Mouse (Mus musculus) Muller cell, postnatal 12 days (primary cell): Measurements from ENCODE around the gene Arhgap42.

Source experiments
- DNase-seq: peaks from one replicate; pipeline ENCODE4 v3.0.0-alpha.2; 2015; ENCODE audit errors: inconsistent ontology term

The Arhgap42 gene

DNA sequence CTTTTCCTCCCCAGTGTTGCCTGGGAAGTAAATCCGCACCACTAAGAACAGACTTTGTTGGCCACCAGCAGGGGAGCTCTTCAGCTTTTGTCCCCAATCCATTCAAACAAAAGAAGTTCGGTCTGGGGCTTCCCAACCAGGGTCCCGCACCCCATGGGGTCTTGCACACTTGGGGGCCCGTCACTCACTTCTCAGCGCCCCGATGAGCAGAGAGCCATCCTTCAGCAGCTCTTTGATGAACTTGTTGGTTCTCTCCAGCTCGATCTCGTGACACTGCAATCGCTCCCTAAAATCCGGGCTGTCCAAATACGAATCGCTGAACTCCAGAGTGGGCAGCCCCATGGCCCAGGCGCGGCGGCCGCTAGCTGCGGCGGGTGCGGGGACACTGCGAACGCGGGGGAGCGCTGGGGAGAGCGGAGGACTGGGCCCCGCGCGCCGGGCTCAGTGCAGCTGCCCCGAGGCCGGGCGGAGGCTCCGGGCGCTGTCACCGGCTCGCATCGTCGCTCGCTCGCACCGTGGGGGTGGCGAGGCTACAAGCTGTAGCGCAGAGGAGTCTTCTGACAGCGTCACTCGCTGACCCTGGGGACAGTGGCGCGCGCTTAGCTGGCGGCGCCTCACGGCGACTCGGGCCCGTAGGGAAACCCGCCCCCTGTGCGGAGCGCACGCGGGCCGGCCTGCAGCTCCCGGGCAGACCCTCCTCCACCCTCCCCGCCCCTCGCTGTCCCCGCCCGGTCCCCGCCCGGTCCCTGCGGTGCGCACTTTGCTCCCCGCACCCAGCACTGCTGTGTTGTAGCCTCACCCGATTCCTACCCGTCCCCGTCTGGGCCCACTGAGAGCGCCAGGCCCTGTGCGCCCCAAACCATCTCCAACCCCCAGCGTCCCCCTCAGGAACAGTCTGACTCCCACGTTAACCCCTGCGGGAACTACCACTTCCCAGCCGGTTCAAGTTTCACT lies at the start of gene Arhgap42:
Arhgap42 (minus strand) TSS at position 664 of the 954 bp plus-strand sequence.
- DNase-seq: peak; percentile 91

DNA sequence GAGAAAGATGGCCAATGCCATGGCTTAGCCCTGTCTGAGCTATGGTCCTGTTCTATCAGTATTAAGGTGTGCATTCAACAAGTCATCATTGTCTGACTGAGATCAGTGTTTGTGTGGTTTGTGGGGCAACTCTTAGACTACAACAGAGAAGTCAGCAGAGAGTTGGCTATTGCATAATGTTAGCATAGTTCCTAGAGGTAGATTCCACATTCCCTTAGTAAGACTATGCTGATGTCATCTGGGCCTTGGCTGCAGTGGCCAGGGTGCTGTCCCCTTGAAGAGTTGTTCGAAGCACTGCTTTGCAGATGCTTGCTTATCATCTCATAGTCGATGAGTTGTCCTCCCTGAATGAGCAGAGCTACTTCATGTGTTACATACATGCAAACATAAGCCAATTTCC lies 49.2 kb upstream of the Arhgap42 start:
- no peak for DNase-seq

GRCm38 (mm10) chr9:9269305-9269704 lies 30.4 kb upstream of the Arhgap42 start:
- DNase-seq: peak; percentile 73

DNA sequence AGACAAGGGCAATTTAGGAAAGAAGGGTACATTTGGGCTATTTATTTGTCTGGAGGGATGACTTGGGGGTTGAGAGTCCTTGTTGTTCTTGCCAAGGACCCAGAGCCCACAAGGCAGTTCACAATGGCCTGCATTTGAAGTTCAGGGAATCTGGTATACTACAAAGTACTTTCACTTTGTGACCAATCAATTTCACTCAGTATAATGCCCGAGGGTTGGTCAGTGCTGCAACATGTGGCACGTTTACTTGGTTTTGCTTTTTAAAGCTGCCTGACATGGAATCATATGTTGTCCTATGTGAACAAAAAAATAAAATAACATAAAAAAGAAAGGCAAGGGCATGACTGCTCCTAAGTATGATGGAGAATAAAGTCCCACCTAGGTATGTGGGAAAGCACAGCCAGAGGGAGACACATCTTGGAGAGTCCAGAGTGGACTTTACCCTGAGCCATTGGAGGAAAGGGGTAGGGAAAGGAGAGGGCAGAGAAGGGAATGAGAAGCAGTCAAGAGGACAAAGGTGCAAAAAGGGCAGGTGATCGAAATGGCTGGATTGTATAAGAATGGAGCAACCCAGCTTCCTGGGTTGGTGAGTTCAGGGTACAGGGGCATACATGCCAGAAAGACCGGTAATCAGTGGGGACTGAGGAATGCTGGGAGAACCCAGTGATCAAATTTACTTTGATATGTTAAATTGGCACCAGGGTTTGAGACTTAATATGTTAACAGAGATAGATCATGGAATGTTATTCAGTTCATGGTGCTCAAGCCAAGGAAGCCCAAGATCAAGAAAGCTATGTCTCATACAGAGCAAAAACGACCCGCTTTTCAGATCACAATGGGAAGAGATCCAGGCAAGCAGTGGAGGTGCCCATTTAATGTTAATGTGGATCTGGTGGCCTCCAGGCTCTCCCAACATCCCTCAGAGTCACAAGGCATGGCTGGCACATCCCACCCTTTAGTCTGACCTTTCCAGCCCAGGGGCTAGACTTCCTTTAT lies 29.0 kb upstream of the Arhgap42 start:
- DNase-seq: no peak

- DNase-seq: peak; percentile 97
Measured at GRCm38 (mm10) chr9:9263543-9263942, 24.6 kb upstream of the Arhgap42 start.

DNA sequence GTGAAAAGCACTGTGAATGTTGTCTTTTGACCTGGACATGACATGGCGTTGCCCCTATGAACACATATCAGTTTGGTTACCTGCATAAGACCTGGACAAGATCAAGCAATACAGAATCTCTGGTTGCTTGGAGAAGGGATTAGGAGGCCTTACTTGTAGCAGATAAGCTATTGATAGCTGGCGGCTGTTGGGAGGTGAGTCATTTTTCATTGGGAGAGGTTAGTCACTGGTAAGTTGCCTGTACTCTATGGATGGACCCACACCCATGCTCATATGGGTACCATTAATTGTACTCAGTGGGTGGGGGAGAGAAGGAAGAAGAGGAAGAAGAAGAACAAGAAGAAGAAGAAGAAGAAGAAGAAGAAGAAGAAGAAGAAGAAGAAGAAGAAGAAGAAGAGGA lies 23.6 kb upstream of the Arhgap42 start:
- no peak for DNase-seq

DNA sequence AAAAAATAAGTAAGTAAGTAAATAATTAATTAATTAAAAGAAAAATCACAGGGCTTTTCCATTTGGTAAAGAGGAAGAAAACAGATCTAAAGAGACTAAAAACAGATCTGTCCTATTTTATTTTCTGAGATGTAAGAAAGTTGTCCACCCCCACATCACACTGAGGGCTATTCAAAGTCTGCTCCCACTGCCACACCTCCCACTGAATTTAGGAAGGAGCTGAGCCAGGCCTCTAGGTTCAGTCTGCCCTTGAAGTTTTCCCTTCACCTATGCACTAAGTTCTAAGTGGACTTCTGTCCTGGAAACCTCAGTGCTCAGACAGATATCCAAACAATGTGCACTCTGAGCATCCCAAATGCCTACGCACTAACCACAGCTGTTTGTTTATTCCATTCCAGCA lies 15.9 kb upstream of the Arhgap42 start:
- no peak for DNase-seq

DNA sequence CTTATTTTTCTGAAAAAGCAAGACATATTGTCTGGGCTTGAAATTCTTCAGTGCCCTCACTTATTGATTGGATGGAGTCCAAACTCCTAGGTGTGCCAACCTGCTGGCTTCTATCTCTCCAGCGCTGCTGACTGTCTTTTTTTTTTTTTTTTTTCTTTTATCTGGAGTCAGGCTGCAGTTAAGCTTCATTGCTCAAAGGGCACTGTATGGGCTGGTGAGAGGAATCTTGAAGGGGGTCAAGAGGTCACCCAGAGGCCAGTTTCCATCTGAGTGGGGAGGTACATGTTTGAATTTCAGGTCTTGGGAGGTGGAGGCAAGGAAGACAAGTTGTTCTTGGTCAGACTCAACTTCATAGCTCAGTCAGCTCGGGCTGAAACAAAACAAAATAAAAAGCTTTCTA lies 9.6 kb upstream of the Arhgap42 start:
- no peak for DNase-seq

DNA sequence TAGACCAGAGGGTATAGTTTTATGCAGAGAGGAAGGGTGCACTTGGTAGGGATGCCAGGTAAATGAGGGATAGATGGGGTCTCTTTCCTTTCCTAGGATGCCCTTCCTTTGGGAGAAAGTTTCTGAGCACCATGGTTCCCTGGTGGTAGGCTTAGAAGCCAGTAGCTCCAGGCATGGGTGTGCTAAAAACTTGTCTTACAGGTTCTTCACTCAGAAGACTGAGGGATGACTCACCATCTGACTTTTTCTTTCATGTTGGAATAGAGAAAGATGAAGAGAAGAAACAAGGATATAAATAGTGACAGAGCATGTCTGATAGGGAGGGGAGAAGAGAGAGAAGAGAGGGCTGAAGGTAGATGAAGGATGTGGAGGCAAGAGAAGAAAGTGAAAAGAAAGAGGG lies 7.1 kb upstream of the Arhgap42 start:
- DNase-seq: no peak

DNA sequence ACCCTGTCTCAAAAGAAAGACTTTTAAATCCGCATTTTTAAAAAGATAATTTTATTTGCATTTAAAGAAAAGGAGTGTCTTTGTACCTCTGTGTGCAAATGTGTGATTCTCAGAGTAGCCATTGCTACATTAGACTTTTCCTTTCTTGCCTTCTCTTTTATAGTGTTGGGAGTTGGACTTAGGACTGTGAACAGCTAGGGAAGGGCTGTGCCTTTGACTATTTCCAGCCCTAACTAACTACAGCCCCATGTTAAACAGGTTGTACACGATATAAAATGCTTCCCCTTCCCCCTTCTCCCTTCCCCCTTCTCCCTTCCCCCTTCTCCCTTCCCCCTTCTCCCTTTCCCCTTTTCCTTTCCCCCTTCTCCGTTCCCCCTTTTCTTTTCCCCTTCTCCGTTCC lies 4.9 kb upstream of the Arhgap42 start:
- no peak for DNase-seq

- DNase-seq: peak; percentile 79
Measured at GRCm38 (mm10) chr9:9241202-9241795, 2.4 kb upstream of the Arhgap42 start.

DNA sequence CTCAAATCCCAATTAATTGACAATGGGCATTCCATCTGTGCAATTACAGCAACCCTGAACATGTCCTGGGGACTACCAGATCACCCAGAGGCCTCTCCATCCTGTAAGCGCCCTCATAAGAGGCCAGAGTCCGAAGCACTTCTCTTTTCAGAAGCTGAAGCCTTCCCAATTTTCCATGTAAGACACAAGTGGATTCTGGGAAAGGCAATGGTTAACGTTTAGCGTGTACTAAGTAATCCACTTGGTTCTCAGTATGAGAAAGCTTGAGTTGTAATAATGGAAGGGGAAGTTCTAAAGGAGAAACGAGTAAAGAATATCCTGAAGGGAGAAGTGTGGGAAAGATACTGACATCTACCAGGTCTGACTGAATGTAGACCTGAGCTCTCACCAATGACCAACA lies 1.4 kb downstream of the Arhgap42 start:
- no peak for DNase-seq

GRCm38 (mm10) chr9:9229662-9230061 lies 9.2 kb downstream of the Arhgap42 start:
- DNase-seq: peak; percentile 21

DNA sequence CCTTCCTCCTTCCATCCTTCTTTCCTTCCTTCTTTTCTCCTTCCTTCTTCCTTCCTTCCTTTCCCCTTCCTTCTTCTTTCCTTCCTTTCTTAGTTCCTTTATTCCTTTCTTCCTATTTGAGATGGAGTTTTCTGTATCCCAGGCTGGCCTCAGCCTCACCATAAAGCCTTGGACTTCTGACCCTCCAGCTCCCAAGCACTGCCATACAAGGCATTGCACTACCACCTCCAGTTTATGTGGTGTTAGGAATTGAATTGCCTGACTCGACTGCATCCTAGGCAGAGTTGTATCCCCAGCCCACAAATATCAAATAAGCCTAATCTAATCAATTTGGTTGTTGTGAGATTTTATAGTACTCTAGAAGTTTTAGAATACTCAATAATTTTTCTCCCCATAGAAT lies 14.1 kb downstream of the Arhgap42 start:
- DNase-seq: no peak

GRCm38 (mm10) chr9:9223384-9223783 lies 15.5 kb downstream of the Arhgap42 start:
- DNase-seq: no peak

- DNase-seq: no peak
Measured at GRCm38 (mm10) chr9:9221950-9222486, 16.9 kb downstream of the Arhgap42 start.

DNA sequence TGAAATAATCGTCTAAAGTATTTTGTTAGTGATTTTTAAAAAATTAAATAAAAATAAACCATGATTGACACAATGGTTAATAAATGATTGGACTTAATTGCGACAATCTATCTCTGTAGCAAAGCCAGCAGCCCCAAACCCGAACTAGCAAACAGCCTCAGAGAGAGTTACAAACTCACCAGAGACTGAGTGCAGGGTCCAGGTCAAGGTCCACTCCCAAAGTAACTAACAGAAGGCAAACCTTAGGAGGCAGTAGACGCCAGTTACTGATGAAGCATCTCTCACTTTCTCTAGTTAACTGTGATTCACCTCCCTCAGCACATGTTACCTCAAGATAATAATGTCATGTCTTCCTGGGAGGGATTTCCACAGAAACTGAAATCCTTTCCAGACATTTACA lies 17.7 kb downstream of the Arhgap42 start:
- DNase-seq: no peak

- DNase-seq: no peak
Measured at GRCm38 (mm10) chr9:9218301-9218700, 20.6 kb downstream of the Arhgap42 start.

GRCm38 (mm10) chr9:9214849-9215248 lies 24.1 kb downstream of the Arhgap42 start:
- DNase-seq: no peak

- DNase-seq: peak; percentile 31
Measured at GRCm38 (mm10) chr9:9214296-9214695, 24.6 kb downstream of the Arhgap42 start.

- no peak for DNase-seq
Measured at GRCm38 (mm10) chr9:9211411-9212087, 27.4 kb downstream of the Arhgap42 start.
